Mouse (Mus musculus) lung, postnatal 10 days (tissue): ENCODE results near the gene Dcdc2b.

Source experiments
- DNase-seq: peaks from one replicate; pipeline ENCODE4 v3.0.0; 2021

Dcdc2b gene

GRCm38 (mm10) chr4:129576863-129577491, 37.1 kb downstream of the Dcdc2b start:
- peak; percentile 87 for DNase-seq

GRCm38 (mm10) chr4:129575171-129575844, 38.7 kb downstream of the Dcdc2b start:
- DNase-seq: peak; percentile 54

GRCm38 (mm10) chr4:129573430-129573829, 40.6 kb downstream of the Dcdc2b start, which contains the start of gene Lck:
Lck (minus strand) TSS chr4:129573641.
- DNase-seq: no peak

DNA sequence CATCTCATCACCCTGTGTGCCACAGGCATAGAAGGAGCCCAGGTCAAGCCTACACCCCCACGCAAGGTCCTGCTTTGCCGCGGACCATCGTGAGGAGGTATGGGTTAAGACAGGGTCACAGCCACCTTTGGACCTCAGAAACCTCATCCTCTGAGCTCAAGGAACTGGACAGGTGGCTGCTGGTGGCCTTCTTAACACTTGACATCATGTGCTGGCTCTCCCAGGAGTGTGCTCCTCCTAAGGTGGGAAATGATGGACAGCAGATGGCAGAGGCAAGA, 41.0 kb downstream of the Dcdc2b start:
- DNase-seq: no peak

GRCm38 (mm10) chr4:129572236-129573092, 41.6 kb downstream of the Dcdc2b start:
- DNase-seq: no peak

- no peak for DNase-seq
Measured at GRCm38 (mm10) chr4:129571551-129572084, 42.4 kb downstream of the Dcdc2b start.

DNA sequence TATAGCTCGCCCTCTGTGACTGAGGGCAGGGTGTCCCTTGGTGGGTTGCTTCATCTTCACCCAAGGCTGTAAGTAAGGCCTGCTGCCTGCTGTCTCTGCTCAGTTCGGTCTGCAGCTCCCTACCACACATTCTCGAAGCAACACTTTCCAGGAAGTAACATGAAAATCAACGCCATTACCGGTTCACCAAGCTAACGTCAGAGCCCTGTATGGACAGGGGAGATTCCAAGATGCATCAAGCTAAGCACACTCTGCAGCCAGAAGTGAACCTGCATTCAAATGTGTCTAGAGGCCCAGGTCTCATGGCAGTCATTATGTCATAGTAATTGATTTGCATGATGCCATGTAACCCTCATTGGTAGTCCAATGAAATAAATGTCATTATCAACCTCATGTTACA, 44.0 kb downstream of the Dcdc2b start:
- DNase-seq: no peak

DNA sequence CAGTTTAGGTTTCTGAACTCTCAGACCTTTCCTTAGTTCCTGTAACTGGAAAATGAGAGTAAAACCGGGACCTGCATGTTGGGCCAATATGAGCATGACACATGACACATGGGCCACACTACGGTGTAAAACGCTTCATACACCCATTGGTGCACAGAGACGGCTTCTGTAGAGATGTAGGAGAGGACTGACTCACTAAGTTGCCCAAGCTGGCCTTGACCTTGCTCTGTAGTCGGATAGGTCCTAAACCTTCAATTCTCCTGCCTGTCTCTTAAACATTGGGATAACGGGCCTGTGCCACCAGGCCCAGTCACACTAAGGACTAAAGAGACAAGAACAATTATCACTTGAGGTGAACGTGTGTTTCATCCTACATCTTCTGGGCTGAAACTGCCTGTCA, 45.7 kb downstream of the Dcdc2b start:
- no peak for DNase-seq

- DNase-seq: no peak
Measured at GRCm38 (mm10) chr4:129565139-129565538, 48.9 kb downstream of the Dcdc2b start.

GRCm38 (mm10) chr4:129563718-129564117, 50.3 kb downstream of the Dcdc2b start:
- peak; percentile 39 for DNase-seq

GRCm38 (mm10) chr4:129561184-129561583, 52.9 kb downstream of the Dcdc2b start:
- DNase-seq: no peak
